8 mouse cellular contexts compared by ENCODE assay signal in the genomic region with DNA sequence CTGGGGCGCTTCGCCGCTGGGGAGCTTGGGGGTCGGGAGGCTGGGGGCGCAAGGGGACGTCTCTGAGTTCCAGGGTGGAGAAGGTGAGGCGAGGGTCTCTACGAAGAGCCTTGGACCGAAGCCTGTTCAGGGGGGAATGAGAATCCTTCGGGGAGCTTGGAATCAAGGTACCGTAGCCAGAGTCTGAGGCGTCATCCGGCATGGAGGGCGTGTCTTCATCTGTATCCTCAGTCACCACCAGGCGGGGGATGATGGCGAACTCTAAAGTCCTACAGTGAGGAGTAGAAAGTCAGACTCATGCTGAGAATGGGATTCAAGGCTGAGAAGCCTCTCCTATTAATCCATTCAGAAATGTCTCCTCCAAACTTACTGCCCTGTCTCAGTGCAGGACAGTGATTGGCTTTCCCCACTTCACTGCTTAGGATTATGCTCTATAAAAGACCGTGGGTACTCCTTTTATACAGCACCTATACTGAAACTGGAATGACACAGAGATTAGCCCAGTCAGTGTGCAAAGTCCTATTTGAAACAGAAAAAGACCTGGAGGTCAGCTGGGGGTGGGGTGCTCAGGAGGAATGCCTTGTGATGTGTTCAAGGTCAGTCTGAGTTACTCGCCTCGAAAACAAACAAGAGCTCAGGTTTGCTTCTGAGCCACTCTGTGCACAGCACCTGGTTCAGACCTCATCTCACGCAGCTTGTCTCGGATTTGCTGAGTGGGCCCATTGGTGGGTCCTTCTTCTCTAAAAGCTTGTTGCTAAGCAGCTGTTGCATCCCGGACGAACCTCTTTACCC. TPM values are rescaled to one million over a fixed set of nuclear protein-coding genes. Genes with fewer than 3 reads are reported as not detected.
DNase-seq lines count a peak whose midpoint lies in the region; ATAC-seq lines count a peak whose summit lies in the region.

No protein-coding gene starts in this region.

- no peaks in the 10 kb centered on the region for H3K36me3 ChIP-seq in hindbrain, embryonic 14.5 days (replicated peaks; ENCODE audit: control insufficient read depth, insufficient read depth)
- H3K36me3 ChIP-seq in limb, embryonic 13.5 days, result peaks cover 42% of the 10 kb centered on the region

- H3K9me3 ChIP-seq in hindbrain, embryonic 14.5 days (ENCODE audit: control insufficient read depth, low read length), result no peaks in the 10 kb centered on the region
- H3K9me3 ChIP-seq in limb, embryonic 13.5 days, result no peaks in the 10 kb centered on the region

- H3K4me1 ChIP-seq in hindbrain, embryonic 14.5 days (replicated peaks; ENCODE audit: control insufficient read depth, insufficient read depth, low read length), result peaks cover 4% of the 10 kb centered on the region
- H3K4me1 ChIP-seq in limb, embryonic 13.5 days, result peaks cover 30% of the 10 kb centered on the region

- peaks cover 37% of the 10 kb centered on the region for H3K27me3 ChIP-seq in hindbrain, embryonic 14.5 days (ENCODE audit: control insufficient read depth, insufficient read depth, low read length)
- peaks cover 34% of the 10 kb centered on the region for H3K27me3 ChIP-seq in limb, embryonic 13.5 days

- 0 out of 2 replicates have a peak overlapping the region, but pooled peaks have one; percentile 5 for H3K4me3 ChIP-seq in hindbrain, embryonic 14.5 days (replicated peaks; ENCODE audit: low read length)
- H3K4me3 ChIP-seq in limb, embryonic 13.5 days, result no peak overlapping the region

- H3K4me2 ChIP-seq in hindbrain, embryonic 14.5 days (replicated peaks), result peak overlapping the region; percentile 24; the same call in 1 of the 2 replicates
- peak overlapping the region; percentile 38 for H3K4me2 ChIP-seq in limb, embryonic 13.5 days (replicated peaks)

- no peak overlapping the region for H3K27ac ChIP-seq in hindbrain, embryonic 14.5 days
- no peak overlapping the region for H3K27ac ChIP-seq in limb, embryonic 13.5 days

- DNase-seq in retina, postnatal 1 day, result peak; percentile 31
- no peak for DNase-seq in retina, embryonic 14.5 days (ENCODE audit: low spot score)
- no peak for DNase-seq in hindbrain, embryonic 14.5 days (ENCODE audit: low spot score)
- peak; percentile 86 for DNase-seq in yolk sac, embryonic 10.5 days (ENCODE audit: low spot score)
- DNase-seq in cerebellum, postnatal 25 days, result no peak
- DNase-seq in urinary bladder, postnatal 25 days (ENCODE audit: low spot score), result no peak

- no peak overlapping the region for H3K9ac ChIP-seq in hindbrain, embryonic 14.5 days
- H3K9ac ChIP-seq in limb, embryonic 13.5 days, result no peak overlapping the region

- WGBS in hindbrain, embryonic 14.5 days, result 9% methylated on average over 23 of the region's 23 CpGs
- 14% methylated on average over 23 of the region's 23 CpGs for WGBS in limb, embryonic 13.5 days

- no peak for ATAC-seq in hindbrain, embryonic 14.5 days (ENCODE audit: low FRiP score)
- ATAC-seq in limb, embryonic 13.5 days (ENCODE audit: low FRiP score, low read depth), result no peak
- no peak for ATAC-seq in erythroblast, adult 5-6 weeks (replicated peaks; ENCODE audit: low FRiP score, poor library complexity, severe bottlenecking)

RNA-seq across cellular contexts. Expression of gene Tnfrsf1a, which starts 14.5 kb away (rescaled TPM):
- polyA plus RNA-seq in hindbrain, embryonic 14.5 days (2014; fragmentation: Nextera tagmentation; extraction: Ambion mirVana), result 15.4 and 16.6 TPM in 2 replicates
- polyA plus RNA-seq in limb, embryonic 13.5 days (2015; fragmentation: Nextera tagmentation; extraction: Ambion mirVana), result 68.7 and 71.4 TPM in 2 replicates
- total RNA-seq in erythroblast, adult 5-6 weeks (2015; ENCODE audit: low replicate concordance), result 18.8 and 24.8 TPM in 2 replicates
- 7.2 and 13.8 TPM in 2 replicates for total RNA-seq in erythroblast, adult 5-6 weeks (2017; ENCODE audit: low replicate concordance)

RNA-seq across cellular contexts. Expression of gene Plekhg6, which starts 16.9 kb away (rescaled TPM):
- polyA plus RNA-seq in hindbrain, embryonic 14.5 days (2014; fragmentation: Nextera tagmentation; extraction: Ambion mirVana), result 0.10 and 0.23 TPM in 2 replicates
- 0.67 and 0.86 TPM in 2 replicates for polyA plus RNA-seq in limb, embryonic 13.5 days (2015; fragmentation: Nextera tagmentation; extraction: Ambion mirVana)
- total RNA-seq in erythroblast, adult 5-6 weeks (2015; ENCODE audit: low replicate concordance), result not detected in 2 replicates
- not detected in 2 replicates for total RNA-seq in erythroblast, adult 5-6 weeks (2017; ENCODE audit: low replicate concordance)

RNA-seq across cellular contexts. Expression of gene Scnn1a, which starts 43.2 kb away (rescaled TPM):
- polyA plus RNA-seq in hindbrain, embryonic 14.5 days (2014; fragmentation: Nextera tagmentation; extraction: Ambion mirVana), result 0.50 and 0.53 TPM in 2 replicates
- polyA plus RNA-seq in limb, embryonic 13.5 days (2015; fragmentation: Nextera tagmentation; extraction: Ambion mirVana), result 1.1 and 1.4 TPM in 2 replicates
- total RNA-seq in erythroblast, adult 5-6 weeks (2015; ENCODE audit: low replicate concordance), result 4.6 and 7.9 TPM in 2 replicates
- not detected in 2 replicates for total RNA-seq in erythroblast, adult 5-6 weeks (2017; ENCODE audit: low replicate concordance)

RNA-seq across cellular contexts. Expression of gene Ltbr, which starts 50.0 kb away (rescaled TPM):
- polyA plus RNA-seq in hindbrain, embryonic 14.5 days (2014; fragmentation: Nextera tagmentation; extraction: Ambion mirVana), result 14.8 and 14.9 TPM in 2 replicates
- 45.1 and 46.2 TPM in 2 replicates for polyA plus RNA-seq in limb, embryonic 13.5 days (2015; fragmentation: Nextera tagmentation; extraction: Ambion mirVana)
- total RNA-seq in erythroblast, adult 5-6 weeks (2015; ENCODE audit: low replicate concordance), result 7.1 and 10.9 TPM in 2 replicates
- 2.6 and 7.2 TPM in 2 replicates for total RNA-seq in erythroblast, adult 5-6 weeks (2017; ENCODE audit: low replicate concordance)

Comparison
In these comparisons a context has a peak if more than half of its experiments do, and no peak if none do; other contexts are left out.
1. DNase-seq: peak in retina, postnatal 1 day (single experiment) and yolk sac, embryonic 10.5 days (single experiment); none in retina, embryonic 14.5 days (single experiment), hindbrain, embryonic 14.5 days (single experiment), cerebellum, postnatal 25 days (0 of 2) and urinary bladder, postnatal 25 days (single experiment).